Mouse (Mus musculus): ENCODE results near the gene Pycr1. TPM values are rescaled to one million over a fixed set of nuclear protein-coding genes. Genes with fewer than 3 reads are reported as not detected.

Gene Pycr1
- polyA plus RNA-seq, 1 experiment from 2014 or later, result 29.8 TPM

GRCm38 (mm10) chr11:120613976-120614375 is 29.6 kb downstream of the Pycr1 start:
- 88% methylated on average over 8 of the region's 8 CpGs for WGBS
- H3K4me1 ChIP-seq (ENCODE audit: insufficient read depth), result peaks cover 4% of the 10 kb centered on the region; the same call in 1 of the 2 replicates
- no peaks in the 10 kb centered on the region for H3K9me3 ChIP-seq (ENCODE audit: low read depth, low read length)
- H3K36me3 ChIP-seq (ENCODE audit: insufficient read depth), result peaks cover 71% of the 10 kb centered on the region
- H3K27ac ChIP-seq (ENCODE audit: low read depth), result no peak overlapping the region
- no peak for DNase-seq
- no peak overlapping the region for H3K4me2 ChIP-seq
- ATAC-seq (ENCODE audit: insufficient read depth), result no peak
- no peak for TF ChIP-seq CTCF (IDR thresholded peaks at IDR 0.05; ENCODE audit: low read depth)
- H3K27me3 ChIP-seq (ENCODE audit: insufficient read depth, low read length), result no peaks in the 10 kb centered on the region
- H3K4me3 ChIP-seq (ENCODE audit: low read depth, low read length), result no peak overlapping the region
- H3K9ac ChIP-seq, result no peak overlapping the region

GRCm38 (mm10) chr11:120613481-120613972 is 30.0 kb downstream of the Pycr1 start:
- no peak overlapping the region for H3K4me2 ChIP-seq
- no peak overlapping the region for H3K9ac ChIP-seq
- H3K36me3 ChIP-seq (ENCODE audit: insufficient read depth), result peaks cover 66% of the 10 kb centered on the region
- H3K27ac ChIP-seq (ENCODE audit: low read depth), result no peak overlapping the region
- H3K9me3 ChIP-seq (ENCODE audit: low read depth, low read length), result no peaks in the 10 kb centered on the region
- peaks cover 8% of the 10 kb centered on the region for H3K4me1 ChIP-seq (ENCODE audit: insufficient read depth)
- no peak for TF ChIP-seq CTCF (IDR thresholded peaks at IDR 0.05; ENCODE audit: low read depth)
- ATAC-seq (ENCODE audit: insufficient read depth) (no peak), DNase-seq (no peak)
- WGBS, result 85% methylated on average over 10 of the region's 10 CpGs
- no peak overlapping the region for H3K4me3 ChIP-seq (ENCODE audit: low read depth, low read length)
- H3K27me3 ChIP-seq (ENCODE audit: insufficient read depth, low read length), result no peaks in the 10 kb centered on the region

GRCm38 (mm10) chr11:120612763-120613162 is 30.8 kb downstream of the Pycr1 start:
- peak; percentile 90 for TF ChIP-seq CTCF (IDR thresholded peaks at IDR 0.05; ENCODE audit: low read depth)
- Histone ChIP-seq H3K27me3 (ENCODE audit: insufficient read depth, low read length) (no peaks in the 10 kb centered on the region), H3K4me2 (no peak overlapping the region), H3K4me1 (ENCODE audit: insufficient read depth) (peaks cover 13% of the 10 kb centered on the region), H3K9me3 (ENCODE audit: low read depth, low read length) (no peaks in the 10 kb centered on the region), H3K27ac (ENCODE audit: low read depth) (no peak overlapping the region), H3K36me3 (ENCODE audit: insufficient read depth) (peaks cover 61% of the 10 kb centered on the region), H3K4me3 (ENCODE audit: low read depth, low read length) (no peak overlapping the region), H3K9ac (no peak overlapping the region)
- 32% methylated on average over 6 of the region's 6 CpGs for WGBS
- peak; percentile 83 for DNase-seq
- ATAC-seq (ENCODE audit: insufficient read depth), result no peak; the same call in 1 of the 2 replicates

GRCm38 (mm10) chr11:120610477-120611046 is 33.0 kb downstream of the Pycr1 start:
- H3K36me3 ChIP-seq (ENCODE audit: insufficient read depth), result peaks cover 66% of the 10 kb centered on the region
- no peak overlapping the region for H3K4me2 ChIP-seq
- TF ChIP-seq CTCF (IDR thresholded peaks at IDR 0.05; ENCODE audit: low read depth), result no peak
- 85% methylated on average over 9 of the region's 9 CpGs for WGBS
- H3K27ac ChIP-seq (ENCODE audit: low read depth), result no peak overlapping the region
- no peaks in the 10 kb centered on the region for H3K27me3 ChIP-seq (ENCODE audit: insufficient read depth, low read length)
- H3K4me1 ChIP-seq (ENCODE audit: insufficient read depth), result peaks cover 11% of the 10 kb centered on the region; the same call in 1 of the 2 replicates
- no peaks in the 10 kb centered on the region for H3K9me3 ChIP-seq (ENCODE audit: low read depth, low read length)
- ATAC-seq (ENCODE audit: insufficient read depth), result no peak
- H3K4me3 ChIP-seq (ENCODE audit: low read depth, low read length), result no peak overlapping the region
- no peak for DNase-seq
- no peak overlapping the region for H3K9ac ChIP-seq

GRCm38 (mm10) chr11:120609250-120609649 is 34.3 kb downstream of the Pycr1 start:
- peaks cover 11% of the 10 kb centered on the region; the same call in 1 of the 2 replicates for H3K4me1 ChIP-seq (ENCODE audit: insufficient read depth)
- no peak overlapping the region for H3K27ac ChIP-seq (ENCODE audit: low read depth)
- ATAC-seq (ENCODE audit: insufficient read depth), result no peak
- WGBS, result 42% methylated on average over 8 of the region's 8 CpGs
- no peak for DNase-seq
- H3K27me3 ChIP-seq (ENCODE audit: insufficient read depth, low read length), result no peaks in the 10 kb centered on the region
- H3K9ac ChIP-seq, result no peak overlapping the region
- H3K9me3 ChIP-seq (ENCODE audit: low read depth, low read length), result no peaks in the 10 kb centered on the region
- no peak overlapping the region for H3K4me2 ChIP-seq
- H3K36me3 ChIP-seq (ENCODE audit: insufficient read depth), result peaks cover 68% of the 10 kb centered on the region
- no peak for TF ChIP-seq CTCF (IDR thresholded peaks at IDR 0.05; ENCODE audit: low read depth)
- H3K4me3 ChIP-seq (ENCODE audit: low read depth, low read length), result no peak overlapping the region

- peak; percentile 18 for DNase-seq
- H3K27ac ChIP-seq (ENCODE audit: low read depth), result no peak within 1 kb of the TSS
- 4% methylated on average over 45 of the region's 45 CpGs for WGBS
Measured at GRCm38 (mm10) chr11:120608241-120609034, 35.1 kb downstream of the Pycr1 start, which contains the start of gene Npb. Npb (plus strand) TSS chr11:120608477.

GRCm38 (mm10) chr11:120606764-120607163 is 36.8 kb downstream of the Pycr1 start:
- ATAC-seq (ENCODE audit: insufficient read depth), result no peak
- no peak overlapping the region for H3K4me3 ChIP-seq (ENCODE audit: low read depth, low read length)
- 63% methylated on average over 4 of the region's 4 CpGs for WGBS
- H3K4me2 ChIP-seq, result no peak overlapping the region
- TF ChIP-seq CTCF (IDR thresholded peaks at IDR 0.05; ENCODE audit: low read depth), result no peak
- no peak overlapping the region for H3K9ac ChIP-seq
- H3K27ac ChIP-seq (ENCODE audit: low read depth), result no peak overlapping the region
- no peaks in the 10 kb centered on the region for H3K9me3 ChIP-seq (ENCODE audit: low read depth, low read length)
- H3K4me1 ChIP-seq (ENCODE audit: insufficient read depth), result peaks cover 11% of the 10 kb centered on the region; the same call in 1 of the 2 replicates
- peaks cover 68% of the 10 kb centered on the region for H3K36me3 ChIP-seq (ENCODE audit: insufficient read depth)
- DNase-seq, result no peak
- no peaks in the 10 kb centered on the region for H3K27me3 ChIP-seq (ENCODE audit: insufficient read depth, low read length)

More at GRCm38 (mm10) chr11:120608241-120609034, 35.1 kb downstream of the Pycr1 start, which contains the start of gene Npb:
- H3K9ac ChIP-seq, result peak within 1 kb of the TSS; percentile 54
- peak within 1 kb of the TSS; percentile 32 for H3K4me3 ChIP-seq (ENCODE audit: low read depth, low read length)
- TF ChIP-seq CTCF (IDR thresholded peaks at IDR 0.05; ENCODE audit: low read depth), result no peak
- H3K4me1 ChIP-seq (ENCODE audit: insufficient read depth), result peaks cover 11% of the 10 kb centered on the region; the same call in 1 of the 2 replicates
- peaks cover 68% of the 10 kb centered on the region for H3K36me3 ChIP-seq (ENCODE audit: insufficient read depth)
- no peaks in the 10 kb centered on the region for H3K27me3 ChIP-seq (ENCODE audit: insufficient read depth, low read length)
- no peaks in the 10 kb centered on the region for H3K9me3 ChIP-seq (ENCODE audit: low read depth, low read length)
- peak; percentile 19; the same call in 1 of the 2 replicates for ATAC-seq (ENCODE audit: insufficient read depth)
- peak within 1 kb of the TSS; percentile 73 for H3K4me2 ChIP-seq

Measured in lung, embryonic 14.5 days (tissue).